Mouse (Mus musculus) adrenal gland, adult (tissue): ENCODE measurements at regions not wholly inside any gene's neighbourhood (a gene's known extent, or its start where the extent isn't known, plus 50 kb on each side); places are given as distances from the start of the nearest gene placed in this dataset.
A peak's percentile ranks its signal among the peaks of the same experiment; 100 is the strongest.

Experiments used
- DNase-seq, 2 experiments: peaks; one replicate each; pipeline ENCODE4 v3.0.0; 2022 to 2023; ENCODE audit warnings: low spot score in 1 of 2; ENCODE audit not compliant: inconsistent age in 2 of 2

DNA sequence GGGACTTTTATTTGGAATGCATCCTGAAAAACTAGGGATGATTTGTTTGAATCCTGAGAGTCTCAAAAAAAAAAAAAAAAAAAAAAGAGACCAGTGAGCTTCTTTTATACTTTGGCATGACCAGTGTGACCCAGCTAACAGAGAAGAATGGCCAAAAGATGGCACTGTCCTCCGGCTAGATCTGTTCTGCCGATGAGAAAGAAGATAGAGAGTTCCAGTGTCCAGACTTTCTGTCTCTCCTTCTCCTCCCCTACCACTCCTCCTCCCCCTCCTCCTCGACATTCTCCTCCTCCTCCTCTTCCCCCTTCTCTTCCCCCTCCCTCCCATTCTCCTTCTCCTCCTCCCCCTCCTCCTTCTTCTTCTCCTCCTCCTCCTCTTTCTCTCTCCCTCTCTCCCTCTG, 84.6 kb upstream of the Sfswap start:
- peak in 1 of 2 experiments; percentile 49 for DNase-seq

DNA sequence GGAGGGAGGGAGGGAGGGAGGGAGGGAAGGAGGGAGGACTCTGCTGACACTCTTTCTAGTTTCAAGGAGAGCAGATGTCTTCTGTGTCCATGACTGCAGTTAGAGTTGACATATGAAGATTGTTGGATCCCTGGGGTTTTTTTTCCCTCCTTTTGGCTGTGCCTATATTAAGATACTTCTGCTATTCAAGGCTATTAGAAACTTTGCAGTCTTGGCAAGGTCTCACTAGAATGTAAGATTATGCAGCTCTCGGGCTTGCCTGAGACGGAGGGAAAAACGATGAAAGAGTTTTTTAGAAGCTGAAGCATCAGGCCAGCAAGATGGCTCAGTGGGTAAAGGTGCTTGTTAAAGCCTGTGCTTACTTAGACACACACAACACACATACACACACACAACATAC, 83.5 kb upstream of the Sfswap start:
- DNase-seq, result no peak

DNA sequence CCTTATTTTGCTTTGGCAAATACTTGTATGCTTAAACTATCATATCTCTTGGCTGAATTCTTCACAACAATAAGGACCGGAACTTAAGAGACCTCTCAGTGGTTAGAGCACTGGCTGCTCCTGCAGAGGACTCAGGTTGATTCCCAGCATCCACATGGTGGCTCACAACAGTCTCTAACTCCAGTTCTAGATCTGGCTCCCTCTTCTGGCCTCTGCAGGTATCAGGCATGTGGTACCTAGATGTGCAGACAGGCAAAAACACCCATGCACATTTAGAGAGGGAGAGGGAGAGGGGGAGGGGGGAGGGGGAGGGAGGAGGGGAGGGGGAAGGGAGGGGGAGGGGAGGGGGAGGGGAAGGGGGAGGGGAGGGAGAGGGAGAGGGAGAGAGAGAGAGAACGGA, 80.0 kb upstream of the Sfswap start:
- DNase-seq, result no peak

DNA sequence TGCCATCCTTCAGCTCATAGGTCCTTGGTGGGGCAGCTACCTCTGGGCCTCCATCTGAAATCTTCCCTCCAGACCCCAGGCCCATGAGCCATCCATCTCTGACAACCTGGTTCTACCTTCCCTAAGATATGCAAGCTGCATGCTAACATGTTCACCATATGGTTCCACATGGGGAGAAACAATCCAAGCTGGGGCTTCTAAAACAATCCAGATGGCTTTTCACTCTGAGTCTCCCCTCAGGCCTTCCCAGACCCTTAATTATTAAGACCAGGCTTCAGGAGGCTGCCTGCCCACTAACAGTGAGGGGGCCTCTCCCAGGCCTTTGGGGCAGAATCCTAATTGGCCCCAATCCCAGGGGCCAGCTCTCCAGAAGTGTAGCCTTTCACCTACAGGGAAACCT, 71.1 kb upstream of the Sfswap start:
- DNase-seq, result no peak

DNA sequence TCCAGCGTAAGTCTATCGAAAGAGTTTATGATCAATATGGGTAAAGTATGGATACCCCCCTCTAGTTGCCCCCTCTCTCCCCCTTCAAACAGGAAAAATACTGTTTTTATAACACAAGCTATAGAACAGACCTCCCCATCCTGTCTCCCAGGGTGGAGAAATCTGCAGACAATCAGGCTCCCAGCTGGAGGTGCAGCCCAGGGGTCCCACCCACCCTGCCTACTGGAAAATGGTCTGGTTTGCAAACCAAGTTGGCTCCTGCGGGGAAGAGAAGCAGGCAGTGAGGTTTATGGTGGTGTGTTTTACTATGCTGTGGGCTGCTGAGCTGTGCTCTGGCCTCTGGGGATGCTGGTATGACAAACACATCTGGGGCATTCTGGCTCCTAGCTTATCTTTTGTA, 70.7 kb upstream of the Sfswap start:
- DNase-seq, result no peak

DNA sequence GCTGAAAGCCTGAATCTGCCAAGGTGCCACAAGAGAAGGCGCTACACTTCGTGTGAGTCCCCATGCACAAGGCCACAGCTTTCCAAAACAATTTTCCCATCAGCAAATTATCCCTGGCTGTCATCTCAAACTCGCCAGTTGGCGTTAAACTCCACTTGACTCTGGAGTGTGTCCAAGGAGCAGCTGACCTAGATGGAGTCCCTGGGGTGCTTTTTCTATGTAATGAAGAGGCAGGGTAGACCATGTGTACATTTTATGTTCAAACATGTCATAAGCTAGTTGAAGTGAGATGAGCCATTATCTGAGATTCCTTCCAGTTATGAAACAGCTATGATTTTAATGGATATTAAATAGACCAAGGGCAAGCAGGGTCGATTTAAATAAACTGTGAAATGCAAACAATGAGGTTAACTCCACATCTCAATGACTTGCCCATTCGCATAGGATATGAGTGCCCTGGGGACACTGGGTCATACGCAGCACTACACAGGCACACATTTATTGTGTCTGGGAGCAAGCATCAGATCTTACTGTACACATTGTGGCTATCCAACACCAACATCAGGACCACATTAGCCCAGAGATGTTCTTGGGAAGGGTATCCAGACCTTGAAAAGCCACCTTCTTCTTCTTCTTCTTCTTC, 51.0 kb upstream of the Sfswap start:
- no peak for DNase-seq
